Mouse (Mus musculus) frontal cortex, postnatal 10 days (tissue): ENCODE data around the gene Dnm3.
A peak's percentile ranks its signal among the peaks of the same experiment; 100 is the strongest.

Source experiments
- DNase-seq, 2 experiments: peaks; one replicate each; pipeline ENCODE4 v3.0.0; 2022; ENCODE audit warnings: low spot score in 2 of 2, mixed read lengths in 1 of 2

Dnm3 gene

DNA sequence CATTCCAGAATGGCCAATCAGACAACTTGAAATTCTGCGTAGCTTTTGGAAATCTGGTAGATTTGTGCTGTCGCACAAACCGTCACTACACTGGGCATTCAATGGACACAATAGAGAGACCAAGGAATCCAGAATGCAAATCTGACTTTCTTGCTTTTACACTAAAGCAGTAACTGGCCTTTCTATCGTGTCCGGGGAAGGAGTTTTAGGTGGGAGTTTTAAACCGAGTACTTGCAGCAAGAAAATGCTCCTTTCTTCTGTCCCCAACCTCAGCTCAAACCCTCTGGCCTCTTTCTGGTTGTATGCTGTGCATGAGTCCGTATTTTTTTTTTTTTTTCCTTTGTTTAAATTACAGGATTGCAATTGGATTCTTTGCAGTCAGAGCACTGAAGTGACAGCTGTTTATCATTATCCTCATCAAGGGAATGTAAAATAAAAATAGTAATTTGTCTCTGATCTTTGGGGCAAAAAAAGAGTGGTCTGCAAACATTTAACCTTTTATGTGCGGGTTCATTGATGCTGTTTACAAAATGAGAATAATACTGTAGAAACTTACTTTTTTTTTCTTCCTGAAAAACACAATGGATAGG, 454.1 kb downstream of the Dnm3 start:
- no peak for DNase-seq

DNA sequence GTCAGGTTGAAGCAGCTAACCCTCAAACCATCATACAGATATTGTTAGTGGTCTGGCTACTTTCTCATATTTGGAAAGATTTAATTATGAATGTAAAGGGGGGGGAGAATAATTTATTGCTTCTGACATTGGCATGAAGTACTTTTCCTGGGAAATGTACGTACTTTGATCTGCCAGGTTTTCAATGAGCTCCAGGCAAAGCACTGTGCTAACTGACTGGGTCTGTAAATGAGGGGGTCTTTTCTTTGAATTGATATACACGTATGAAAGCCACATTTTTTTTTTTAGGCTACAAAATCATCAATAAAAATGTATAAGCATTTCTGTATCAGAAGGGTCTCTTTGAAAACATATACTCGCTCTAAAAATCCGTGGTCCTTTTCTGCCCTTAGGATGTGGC, 457.1 kb downstream of the Dnm3 start:
- DNase-seq, result no peak

DNA sequence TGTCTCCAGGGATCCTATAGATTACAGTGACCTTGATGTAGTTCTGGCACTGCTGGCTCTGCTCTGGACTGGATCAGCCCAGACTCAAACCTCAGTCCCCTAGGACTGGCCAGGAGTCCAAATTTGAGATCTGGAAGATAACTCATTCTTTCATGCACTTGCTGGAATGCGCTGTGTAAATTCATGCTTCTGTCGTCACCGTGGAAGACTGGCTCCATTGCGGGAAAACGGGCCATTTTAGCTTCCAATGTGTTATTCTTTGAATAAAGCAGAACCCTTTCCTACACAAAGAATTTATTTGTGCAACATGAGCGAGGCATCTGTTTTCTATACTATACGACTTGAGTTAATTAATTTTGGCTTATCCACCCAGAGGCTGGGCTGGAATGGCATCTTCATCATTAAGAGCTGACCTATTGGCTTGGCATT, 457.5 kb downstream of the Dnm3 start:
- no peak for DNase-seq

DNA sequence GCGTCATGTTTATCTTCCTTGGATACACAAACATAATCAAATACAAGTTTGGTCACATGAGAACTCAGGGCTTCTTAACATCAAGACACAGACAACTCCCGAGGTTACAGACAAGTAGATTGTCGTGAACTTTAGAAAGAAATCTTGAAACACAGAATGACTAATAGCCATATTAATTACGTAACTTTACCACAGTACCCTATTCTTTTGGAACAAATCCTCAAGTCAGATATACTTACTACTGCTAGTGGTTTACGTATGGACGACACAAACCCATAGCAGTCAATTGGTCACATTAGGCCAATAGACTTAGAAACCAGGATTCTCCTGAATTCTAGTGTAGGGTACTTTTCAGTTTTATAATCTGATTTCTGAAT, 459.2 kb downstream of the Dnm3 start:
- no peak for DNase-seq

DNA sequence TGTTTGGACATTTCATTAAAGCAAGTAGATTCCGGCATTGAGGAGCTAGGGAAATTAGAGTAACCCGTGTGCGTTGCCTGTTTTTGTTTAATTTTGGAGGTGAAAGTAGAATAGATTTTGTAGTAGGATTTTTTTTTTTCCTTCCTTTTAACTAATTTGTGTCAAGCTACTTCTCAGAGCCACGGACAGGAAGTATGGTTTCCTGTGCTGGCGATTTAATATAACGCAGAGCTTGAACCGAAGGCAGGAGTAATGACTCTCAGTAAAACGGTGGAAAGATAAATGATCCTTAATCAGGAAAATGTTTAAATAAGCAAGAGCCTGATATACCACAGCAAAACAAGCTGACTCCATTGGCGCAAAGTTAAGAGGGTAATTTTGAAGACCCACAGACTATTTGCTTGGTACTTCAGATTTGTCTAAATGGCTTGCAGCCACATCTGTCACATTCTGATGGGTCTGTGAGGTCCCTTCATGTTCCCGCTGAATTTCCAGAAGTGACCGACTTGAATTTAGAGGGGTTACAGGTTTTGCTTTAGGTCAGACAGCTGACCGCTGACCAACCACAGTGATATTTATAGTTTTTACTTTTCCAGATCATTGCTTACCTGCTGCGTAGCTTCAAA, 459.7 kb downstream of the Dnm3 start:
- DNase-seq, result no peak

DNA sequence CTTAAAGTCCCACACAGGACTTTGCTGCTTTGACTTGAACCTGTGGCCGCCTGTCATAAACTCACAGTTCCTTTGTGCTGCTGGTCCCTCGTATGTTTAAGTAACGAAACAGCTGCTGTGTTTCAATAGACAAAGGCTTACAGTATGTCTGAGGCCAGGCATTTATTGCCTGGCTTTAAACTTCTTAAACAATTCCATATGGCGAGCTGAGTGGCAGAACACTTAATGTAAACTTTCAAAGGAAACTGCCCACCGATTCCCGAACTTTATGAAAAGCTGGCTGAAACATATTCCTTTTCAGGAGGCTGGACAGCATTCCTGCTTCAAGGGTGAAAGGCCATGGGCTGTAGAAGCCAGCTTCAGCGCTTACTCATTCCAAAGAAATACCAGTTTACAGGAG, 460.9 kb downstream of the Dnm3 start:
- DNase-seq, result no peak

DNA sequence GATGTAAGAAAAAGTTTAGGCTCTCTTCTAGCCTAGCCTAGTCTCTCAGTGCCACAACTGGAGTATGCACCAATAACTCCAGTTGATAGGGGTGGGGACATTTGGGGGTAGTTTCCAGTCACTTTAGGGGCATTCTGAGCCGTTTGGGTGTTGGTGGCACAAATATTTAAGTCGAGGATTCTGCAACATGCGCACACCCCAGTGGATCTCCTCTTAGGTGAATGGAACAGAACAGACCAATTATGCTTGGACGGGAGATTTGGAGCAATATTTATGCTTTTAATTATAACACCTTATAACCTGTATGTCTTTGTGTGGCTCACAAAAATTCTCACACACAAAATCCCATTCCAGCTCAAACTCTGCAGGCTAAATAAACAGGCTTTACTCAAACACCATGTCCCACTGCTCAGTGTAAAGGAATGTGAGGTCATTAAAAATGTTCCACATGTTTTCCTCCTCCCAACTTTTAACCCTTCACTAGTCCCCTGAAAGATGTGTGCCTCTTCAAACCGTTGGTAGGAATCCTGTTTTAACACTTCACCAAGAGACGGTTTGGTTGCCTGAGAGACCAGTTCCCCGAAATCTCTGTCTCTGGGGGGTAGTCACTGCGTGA, 462.5 kb downstream of the Dnm3 start:
- DNase-seq, result no peak

DNA sequence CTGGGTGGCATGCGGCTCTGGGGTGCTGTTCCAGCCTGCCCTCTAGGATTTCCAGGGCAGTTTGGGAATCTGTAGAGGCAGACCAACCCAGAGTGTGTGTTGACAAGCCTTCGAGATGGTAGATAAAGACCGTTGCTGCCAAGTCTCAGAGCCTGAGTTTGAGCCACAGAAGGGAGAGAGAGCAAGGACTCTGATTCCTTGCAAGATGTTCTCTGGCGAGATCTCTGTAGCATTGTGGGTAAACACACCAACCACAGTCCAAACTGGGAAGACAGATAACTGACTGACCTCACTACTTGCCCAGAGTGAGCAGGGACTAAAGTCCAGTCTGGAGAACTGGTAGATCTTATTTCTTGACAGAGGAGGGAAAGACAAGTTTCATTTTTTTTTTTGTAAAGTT, 464.3 kb downstream of the Dnm3 start:
- no peak for DNase-seq

DNA sequence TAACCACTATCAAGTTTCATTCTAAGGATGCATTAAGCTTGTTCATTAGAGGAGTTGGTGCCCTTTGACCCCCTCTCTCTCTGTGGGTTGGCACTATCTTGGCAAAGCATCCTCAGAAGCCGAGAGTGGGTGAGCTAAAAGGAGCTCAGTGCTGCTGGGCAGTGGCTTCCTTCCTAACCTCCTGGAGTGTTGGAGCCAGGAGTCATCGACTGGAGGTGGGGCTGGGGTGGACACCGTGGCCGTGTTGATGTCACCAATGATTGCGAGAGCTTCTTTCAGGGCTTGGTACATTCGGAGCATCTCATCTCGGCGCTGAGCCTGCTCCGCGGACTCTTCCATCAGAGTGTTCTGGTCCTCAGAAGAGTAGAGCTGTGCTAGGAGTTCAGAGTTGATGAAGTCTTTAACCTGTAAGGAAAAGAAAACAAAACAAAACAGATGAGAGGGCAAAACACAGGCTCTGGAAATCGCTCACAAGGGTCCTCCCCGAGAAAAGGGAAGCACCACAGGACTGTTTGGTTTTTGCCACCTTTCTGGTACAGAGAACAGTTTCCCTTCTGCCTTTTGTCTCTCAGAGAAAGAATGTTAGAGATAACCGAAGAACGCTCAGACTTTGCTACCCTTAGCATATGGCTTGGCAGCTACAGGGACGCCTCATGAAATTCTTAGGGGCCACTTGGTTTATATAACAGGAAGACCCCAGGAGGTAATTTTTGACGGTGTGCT, 466.1 kb downstream of the Dnm3 start:
- no peak for DNase-seq

DNA sequence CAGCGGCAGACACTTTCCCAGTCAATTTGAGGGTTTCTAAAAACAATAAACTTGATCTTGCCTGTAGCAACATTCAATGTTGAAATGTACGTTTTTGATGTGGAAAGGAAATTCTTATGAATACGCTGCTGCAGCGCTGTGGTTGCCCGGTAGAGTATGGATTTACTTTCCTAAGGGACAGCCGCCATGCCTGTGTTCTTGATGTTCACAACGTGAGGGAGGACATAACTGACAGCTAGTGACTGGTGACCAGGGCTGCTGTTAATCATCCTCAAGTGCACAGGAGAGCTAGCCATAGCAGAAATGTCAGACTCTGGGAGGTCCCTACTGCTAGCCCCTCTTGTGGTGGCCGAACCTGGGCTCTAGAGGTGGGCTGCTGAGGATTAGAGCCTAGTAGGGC, 468.7 kb downstream of the Dnm3 start:
- DNase-seq, result no peak

DNA sequence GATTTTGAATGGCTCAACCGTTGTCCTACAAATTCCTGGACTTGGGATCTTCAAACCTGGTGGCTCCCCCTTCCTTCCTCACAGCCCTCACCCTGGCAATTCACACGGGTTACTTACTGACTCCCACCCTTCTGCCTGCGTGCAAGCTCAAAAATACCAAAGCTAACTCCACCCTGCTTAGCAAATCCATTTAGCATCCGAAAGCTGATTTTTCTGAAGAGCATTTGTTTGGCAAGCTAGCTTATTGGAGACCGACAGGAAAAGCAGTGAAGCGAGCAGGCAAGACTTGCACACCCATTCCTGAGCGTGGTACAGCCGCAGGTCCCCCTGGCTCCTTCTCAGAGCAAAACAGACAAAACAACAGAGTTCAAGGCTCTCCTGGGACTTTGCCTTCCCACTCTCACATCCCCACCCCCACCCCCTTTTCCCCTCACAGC, 469.2 kb downstream of the Dnm3 start:
- no peak for DNase-seq

DNA sequence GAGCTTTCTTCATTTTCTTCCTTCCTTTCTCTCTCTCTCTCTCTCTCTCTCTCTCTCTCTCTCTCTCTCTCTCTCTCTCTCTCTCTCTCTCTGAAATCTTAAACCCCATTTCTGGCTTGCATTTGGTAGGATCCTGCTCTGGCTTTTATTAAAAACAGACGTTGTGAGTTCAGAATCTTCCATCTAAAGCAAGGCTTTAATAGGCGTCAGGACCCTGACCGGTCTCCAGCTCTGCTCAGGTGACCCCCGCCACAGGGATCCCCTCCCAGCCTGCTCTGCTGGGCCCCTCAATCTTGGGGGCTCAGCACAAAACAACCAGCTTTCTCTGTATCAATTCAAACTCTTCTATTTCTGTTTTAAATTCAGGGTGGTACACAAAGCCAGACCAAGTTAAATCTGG, 469.6 kb downstream of the Dnm3 start:
- DNase-seq, result no peak

DNA sequence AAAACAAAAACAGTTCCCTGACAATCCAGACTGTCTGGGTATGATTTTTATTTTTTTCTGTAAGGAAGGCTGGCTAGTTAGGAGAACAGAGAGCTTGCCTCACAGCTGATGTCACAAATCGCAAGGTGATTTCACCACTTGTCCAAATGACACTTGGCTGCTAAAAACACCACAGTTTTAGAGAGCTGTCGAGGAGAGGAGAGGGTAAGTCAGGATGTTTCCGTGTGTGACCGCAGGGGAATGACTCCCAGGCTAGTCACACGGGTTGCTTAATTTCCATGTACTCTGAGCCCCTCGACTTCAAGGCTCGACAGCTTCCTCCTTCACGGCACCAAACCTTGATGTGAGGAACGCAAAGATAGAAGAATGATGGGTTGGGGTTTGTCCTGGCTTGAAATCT, 471.7 kb downstream of the Dnm3 start:
- DNase-seq, result no peak

DNA sequence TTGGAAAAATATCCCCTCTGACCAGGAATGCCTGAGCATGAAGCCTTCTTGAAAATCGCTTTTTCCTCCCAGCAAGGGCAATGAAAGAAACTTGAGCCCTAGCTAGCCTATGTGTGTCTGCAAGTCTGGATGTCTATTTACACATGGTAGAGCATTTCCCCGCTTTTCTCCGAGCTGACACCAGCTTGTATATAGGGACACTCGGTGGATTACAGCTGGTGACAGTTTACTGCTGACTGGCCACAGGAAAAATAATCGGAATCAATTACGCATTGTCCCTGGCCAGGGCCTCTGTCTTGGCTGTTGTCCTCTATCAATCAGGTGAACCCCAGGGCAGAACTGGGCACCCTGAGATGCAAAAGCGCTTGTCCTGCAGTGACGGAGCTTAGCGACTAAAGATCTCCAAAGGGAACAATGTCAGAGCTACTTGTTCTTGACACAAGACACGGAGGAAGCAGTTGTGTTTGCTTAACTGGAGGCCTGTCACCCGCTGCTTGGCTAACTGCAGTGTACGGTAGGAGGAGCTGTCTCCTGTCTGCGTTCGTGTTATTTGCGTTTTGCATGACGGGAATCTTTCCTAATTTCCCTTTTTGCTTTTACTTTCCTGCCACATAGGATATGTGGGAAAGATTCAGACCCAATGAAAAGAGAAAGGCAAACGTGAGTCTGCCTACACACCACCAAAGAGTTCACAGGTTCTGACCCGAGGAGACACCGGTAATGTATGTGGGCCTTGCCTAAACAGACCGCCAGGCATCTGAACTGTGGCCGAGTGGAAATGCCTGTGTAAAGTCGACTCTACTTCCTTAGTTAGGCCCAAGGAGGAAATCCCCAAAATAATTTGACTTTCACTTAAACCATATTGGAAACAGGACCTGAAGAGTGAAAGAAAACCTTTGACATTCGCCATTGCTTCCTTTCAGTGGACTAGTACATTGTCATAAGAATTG, 472.7 kb downstream of the Dnm3 start:
- DNase-seq, result peak in 1 of 2 experiments; percentile 22

DNA sequence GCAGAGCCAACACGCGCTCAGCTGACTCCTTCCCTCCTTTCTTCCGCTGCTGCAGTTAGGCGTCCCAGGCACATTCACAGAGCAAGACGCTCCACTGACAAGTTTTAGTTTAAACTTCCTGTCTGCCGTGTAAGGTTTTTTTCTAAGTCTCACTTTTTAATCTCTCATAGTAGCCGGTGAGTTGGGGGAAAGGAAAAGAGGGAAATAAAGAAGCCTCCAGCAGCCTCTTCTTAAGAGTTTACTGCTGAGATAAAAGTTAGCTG, 473.4 kb downstream of the Dnm3 start:
- no peak for DNase-seq

DNA sequence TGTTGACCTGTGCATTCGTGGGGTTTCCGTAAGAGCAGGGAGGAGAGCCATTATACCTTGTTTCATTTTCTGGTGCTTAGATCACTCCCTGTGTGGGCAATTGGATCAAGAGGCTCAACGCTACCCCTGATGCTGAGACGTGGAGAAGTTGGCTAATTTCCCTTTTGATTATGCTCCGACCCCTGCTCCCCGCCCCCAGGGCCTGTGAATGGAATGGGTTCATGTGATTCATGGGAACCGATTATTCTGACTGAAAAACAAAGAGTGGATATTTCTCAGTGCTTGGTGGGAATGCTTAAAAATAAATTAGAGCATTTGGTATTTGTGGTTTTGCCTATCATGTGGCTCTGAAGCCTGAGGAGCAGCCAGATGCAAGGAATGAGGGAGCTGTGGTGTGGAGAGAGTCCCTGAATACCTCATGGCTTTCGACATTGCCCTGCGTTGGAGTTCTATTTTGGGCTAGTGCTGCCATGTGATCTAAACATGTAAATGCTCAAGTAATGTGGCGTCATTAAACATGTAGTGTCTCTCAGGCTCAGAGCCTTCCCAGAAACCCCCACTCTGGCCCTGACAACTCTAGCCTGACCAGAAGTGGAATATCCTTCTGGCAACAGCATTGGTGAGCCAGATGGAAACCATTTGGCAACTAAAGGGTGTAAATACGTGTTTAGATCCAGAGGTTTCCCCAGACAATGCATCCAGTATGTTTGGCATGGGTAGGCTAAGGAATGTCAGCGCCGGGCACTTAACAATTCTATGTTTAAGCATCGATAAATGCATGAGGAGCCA, 473.9 kb downstream of the Dnm3 start:
- no peak for DNase-seq

DNA sequence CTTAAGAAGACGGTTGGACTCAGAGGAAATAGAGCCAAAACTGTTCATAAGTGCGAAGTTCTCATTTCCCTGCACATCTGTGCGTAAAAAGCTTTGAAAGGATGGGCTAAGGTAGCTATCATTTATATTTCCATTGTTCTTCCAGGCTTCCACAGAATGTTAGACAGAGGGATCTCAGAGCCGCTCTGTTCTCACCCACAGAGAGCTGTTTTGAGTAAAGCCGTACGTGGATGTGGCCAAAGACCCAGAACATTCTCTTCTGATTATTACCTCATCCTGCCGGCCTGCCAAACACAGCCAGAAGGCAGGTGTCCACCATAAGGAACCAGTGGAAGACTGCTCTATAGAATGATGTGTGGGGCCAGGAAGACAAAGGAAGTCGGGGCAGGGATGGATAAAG, 476.5 kb downstream of the Dnm3 start:
- DNase-seq, result no peak

DNA sequence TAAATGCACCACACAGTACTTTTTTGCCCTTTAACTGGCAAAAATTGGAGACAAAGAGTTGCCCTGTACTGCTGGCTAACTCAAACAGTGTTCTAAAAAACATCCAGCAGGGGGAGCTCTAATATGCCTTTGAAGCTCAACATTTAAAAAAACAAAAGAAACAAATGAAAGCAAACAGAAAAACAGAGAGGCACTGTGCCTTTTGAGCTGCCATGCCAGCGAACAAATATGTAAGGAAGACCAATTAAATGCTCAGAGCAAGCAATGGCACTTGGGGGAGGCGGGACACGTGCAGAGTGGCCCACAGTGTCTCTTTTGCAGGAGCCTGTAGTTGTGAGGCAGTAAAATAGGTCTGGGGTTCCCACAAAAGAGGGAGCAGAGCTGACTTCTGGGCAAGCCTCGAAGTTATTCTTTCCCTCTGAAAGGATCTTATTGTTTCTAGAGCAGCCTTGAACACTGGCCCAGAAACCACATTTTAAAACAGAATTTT, 477.9 kb downstream of the Dnm3 start:
- peak; percentile 63 to 66 for DNase-seq

DNA sequence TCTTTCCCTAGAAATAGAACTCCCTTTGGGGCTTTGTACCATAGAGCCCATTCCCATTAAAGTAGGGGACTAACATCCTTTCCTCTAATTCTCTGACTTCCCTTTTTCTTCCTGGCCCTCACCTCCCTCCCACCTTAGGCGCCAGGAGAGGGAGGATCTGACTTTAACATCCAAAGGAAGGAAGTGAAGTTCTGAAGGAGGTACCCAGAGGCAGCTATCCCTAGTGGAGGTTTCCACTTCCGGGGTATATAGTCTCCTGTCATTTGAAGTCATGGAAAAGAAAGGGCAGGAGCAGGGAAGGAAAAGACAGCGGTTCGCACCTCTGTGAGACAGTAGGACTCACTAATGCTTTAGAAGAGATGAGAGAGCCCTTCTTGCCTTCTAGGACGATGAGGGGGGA, 478.5 kb downstream of the Dnm3 start:
- no peak for DNase-seq

DNA sequence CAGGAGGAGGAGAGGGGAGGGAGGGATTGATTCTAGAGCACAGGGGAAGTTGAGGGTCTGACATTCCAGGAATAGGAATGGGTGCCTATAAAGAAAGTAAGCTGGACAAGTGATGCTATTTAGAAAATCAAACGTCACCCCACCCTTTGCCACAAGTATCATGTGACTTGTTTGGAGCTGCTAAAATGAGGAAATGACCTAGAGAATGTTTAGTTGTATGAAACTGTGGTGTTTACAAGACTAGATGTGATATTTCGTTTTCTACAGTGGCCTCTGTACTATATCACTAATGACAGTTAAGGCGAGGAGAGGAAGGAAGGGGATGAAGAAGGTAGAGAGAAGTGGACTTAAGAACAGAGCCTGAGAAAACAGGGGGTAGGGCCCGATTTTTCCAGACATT, 479.1 kb downstream of the Dnm3 start:
- DNase-seq, result no peak

DNA sequence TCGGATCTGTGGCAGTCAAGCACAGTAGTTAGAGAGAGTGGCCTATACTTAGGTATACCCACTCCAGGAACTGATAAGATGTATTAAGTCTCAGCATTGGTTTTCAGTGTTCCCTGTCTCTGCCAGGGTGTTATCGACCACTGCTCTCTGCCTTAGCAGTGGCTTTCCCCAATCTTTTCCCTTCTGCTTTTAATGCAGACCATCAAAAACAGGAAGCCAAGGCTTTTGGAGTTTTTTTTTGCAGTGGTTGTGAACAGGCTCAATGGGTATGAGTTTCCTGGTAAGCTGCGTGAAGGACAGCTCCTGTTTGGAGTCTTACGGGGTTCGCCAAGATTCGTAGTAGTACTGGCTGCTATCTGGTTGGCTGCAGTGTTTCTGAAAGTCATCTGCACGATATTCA, 485.4 kb downstream of the Dnm3 start:
- DNase-seq, result no peak
